Mouse (Mus musculus) brain, embryonic 18.5 days (tissue): ENCODE results near the gene H2-Eb1.

Experiments used
- DNase-seq: peaks from one replicate; pipeline ENCODE4 v3.0.0-alpha.2; 2012; ENCODE audit warnings: low read depth, low spot score

Gene H2-Eb1

DNA sequence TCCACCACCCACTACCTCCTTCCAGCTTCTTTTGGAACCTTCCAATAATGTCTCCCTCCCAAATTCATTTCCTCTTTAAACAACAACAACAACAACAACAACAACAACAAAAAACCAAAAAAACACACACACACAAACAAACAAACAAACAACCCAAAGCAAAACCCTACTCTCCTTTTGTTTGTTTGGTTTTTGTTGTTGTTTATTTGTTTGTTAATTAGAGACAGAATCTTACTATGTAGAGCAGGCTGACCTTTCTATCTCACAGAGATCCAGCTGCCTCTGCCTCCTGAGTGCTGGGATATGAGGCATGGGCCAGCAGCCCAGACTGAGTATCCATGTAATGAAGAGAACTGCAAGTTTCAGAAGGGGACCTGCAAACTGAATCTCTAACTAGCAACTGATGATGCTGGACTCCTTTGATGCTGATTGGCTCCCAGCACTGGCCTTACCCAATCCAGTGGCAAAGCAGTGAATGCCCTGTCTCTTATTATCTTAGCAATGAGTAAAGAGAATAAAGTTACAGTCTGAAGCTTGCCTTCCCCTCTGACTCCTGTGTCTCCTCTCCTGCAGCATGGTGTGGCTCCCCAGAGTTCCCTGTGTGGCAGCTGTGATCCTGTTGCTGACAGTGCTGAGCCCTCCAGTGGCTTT is at the start of gene H2-Eb1:
TSS of gene H2-Eb1 (plus strand) at position 488 of the 651 bp plus-strand sequence.
- DNase-seq: peak; percentile 78

DNA sequence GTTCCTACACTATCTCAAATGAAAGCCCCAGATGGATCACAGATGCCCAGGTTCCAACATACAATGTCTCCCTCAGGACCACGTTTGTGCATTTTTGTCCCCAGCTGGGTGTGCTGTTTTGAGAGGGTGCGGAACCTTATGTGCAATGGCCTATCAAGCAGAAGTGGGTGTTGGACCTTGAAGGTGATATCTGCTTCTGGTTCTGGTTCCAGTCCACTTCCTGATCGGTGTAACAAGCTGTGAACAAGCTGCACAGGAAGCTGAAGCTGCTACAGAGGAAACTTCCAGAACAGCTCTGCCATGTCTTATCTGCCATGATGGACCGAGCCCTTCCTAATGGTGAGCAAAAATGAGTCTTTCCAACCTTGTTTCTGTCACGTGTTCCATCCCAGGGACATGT is 49.2 kb upstream of the H2-Eb1 start:
- no peak for DNase-seq

DNA sequence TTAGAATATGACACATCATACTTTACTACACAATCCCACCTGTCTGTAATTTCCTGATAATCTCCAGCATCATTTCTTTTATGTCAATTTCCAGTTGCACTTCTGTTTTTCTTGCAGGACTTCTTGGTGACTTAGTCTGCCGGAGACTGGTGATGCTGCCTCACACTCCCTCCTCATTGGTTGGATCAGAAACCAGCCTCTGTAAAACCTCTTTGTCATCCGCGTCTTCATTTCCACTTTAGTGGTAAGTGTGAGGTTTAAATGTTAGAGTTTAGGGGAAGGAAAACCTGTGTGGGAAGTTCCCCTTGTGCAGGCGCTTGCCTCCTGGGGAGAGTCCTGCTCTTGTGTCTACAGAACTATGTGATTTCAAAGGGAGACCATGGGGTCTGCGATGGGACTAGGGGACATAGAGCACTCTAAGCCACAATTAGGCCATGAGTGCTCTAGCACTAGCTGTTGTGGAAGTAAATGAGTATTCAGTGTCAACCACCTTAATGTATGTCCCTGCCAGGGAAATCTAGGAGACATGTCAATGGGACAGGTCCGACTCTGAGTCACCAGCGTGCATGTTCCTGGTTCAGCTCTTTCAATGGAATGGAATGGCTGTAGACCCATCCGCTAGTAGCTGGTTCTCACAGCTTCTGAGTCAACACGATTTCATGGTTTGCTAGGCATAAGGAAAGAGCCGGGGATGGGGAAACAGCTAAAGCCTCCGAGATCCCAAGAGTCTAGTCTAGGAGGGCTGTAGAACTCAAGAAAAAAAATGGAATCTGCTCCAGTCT is 47.9 kb upstream of the H2-Eb1 start, which contains the start of gene H2-Ab1:
TSS of gene H2-Ab1 (plus strand) at position 96 of the 782 bp plus-strand sequence.
- DNase-seq: no peak

DNA sequence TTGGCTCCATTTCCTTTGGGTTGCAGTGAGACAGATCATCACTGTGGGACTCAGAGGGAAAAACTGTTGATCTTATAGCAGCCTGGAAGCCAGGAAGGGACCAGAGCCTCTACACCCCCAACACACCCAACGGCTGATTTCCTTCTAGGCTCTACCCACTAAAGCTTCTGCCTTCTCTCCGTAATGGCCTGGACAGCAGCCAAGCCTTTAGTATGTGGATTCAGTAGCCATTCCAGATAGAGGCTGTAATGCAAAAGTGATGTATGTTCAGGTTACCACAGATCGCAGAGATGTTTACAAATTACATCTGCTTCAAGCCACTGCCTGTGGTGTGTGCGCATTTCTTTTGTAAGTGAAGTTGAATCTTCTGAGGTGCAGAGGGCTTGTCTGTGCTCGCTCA is 45.1 kb upstream of the H2-Eb1 start:
- DNase-seq: no peak

DNA sequence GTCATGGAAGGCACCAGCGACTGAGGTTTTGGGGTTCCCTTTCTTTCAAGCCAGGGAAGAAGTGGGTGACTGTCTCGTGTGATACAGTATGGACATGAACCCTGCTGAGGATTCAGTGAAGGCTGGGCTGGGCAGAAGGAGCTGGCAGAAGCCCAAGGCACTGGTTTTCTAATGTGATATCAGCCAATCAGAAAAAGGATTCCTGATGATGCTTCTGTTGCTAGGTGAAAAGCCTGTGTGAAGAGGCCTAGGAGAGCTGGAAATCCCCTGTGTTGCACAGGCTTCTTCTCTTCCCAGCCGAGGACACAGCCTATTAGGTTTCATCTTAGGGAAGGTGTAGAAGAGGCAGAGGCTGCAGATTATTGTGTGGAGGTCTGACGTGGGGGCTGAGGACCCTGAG is 44.2 kb upstream of the H2-Eb1 start:
- DNase-seq: no peak

DNA sequence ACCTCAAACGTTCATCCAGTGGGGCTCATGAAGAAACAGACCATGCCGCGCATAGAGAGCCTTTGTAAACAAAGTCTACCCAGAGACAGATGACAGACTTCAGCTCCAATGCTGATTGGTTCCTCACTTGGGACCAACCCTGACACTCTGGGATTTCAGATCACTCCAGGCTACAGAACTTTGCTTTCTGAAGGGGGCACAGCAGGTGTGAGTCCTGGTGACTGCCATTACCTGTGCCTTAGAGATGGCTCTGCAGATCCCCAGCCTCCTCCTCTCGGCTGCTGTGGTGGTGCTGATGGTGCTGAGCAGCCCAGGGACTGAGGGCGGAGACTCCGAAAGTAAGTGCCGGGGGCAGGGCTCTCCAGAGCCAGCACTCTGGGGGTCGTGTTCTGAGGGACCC is 42.6 kb upstream of the H2-Eb1 start:
- peak; percentile 68 for DNase-seq

DNA sequence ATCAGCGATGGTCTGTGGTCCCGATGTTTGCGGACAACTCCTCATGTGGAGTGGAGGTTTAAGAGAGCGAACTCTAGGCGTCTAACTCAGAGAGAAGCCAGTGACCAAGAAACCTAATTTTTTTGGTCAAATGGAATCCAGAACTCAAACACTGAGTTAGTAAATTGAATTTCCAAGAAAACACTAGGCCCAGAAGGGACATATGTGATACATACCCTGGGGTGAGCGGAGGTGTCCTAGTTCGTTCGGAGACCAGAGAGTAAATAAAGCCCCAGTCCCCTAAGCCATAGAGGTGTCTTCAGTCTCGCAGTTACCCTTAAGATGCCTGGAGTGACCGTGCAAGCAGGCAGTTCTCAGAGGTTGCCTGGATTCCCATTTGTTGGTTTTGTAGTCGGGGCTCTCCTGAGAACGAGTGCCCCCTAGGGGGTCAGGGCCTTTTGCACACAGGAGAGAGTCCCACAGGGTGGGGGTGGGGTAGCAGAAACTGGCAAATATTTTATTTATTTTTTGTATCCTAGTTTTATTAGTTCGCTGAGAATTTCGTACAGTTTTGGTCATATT is 41.8 kb upstream of the H2-Eb1 start:
- no peak for DNase-seq

DNA sequence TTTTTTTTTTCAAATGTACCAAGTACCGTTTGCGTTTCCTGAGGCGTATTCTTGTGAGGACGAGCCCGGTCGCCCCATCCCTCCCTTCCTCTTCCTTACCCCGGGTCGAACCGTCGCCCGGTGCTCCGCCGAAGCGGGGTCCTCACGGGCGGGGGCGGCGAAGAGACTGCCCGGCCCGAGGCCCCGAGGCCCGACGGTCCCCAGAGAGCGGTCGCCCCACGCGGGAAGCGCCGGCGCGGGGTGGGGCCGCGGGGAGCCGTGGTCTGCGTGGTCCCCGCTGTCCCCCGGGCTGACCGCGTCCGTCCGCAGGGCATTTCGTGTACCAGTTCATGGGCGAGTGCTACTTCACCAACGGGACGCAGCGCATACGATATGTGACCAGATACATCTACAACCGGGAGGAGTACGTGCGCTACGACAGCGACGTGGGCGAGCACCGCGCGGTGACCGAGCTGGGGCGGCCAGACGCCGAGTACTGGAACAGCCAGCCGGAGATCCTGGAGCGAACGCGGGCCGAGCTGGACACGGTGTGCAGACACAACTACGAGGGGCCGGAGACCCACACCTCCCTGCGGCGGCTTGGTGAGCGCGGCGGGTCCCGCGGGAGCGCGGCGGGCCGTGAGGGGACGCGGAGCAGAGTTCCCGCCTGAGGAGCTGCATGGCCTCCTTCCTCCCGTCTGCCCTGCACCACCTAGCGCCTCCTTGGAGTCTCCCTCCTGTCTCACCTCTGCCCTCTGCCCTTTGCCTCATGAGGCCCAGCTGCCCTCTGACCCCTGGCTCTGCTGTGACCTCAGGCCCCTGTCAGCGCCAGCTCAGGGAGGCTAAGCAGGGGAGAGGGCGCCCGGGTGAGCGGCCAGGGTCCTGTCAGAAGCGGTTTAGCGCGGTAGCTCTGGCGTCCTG is 41.0 kb upstream of the H2-Eb1 start:
- DNase-seq: no peak

DNA sequence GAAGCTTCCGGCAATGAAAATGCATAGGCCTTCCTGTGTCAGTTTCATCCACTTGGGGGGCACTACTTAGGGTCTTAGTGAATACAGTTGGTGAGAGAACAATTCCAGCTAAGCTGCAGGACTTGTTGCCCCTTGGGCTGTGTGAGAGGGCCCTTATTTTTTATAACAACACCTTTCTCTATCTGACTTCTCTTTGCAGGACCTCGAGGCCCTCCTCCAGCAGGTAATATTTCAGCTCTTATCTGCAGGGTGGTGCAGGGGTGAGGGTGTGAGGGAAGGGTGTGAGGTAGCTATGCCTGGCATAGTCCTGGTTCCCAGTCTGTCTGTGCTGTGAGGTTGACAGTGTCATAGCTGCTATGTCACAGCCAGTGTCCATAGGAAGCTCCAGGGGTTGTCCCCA is 37.4 kb upstream of the H2-Eb1 start:
- no peak for DNase-seq

DNA sequence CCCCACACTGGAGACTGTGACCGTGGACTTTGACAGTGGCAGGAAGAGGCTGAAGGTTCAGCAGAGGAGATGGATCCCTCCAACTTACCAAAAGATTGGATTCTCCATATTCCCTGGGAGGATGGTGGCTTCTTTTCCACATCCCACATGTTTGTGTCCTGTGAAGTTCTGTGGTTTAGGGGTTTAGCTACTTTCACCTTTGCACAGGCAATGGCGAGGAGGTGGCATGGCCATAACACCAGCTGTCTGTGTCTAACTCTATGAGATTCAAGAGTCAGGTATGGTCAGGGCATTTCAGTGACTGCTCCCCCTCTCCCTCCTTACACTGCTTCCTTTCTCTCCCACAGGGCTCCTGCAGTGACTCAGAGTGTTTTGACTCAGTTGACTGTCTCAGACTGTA is 36.9 kb upstream of the H2-Eb1 start:
- DNase-seq: no peak

DNA sequence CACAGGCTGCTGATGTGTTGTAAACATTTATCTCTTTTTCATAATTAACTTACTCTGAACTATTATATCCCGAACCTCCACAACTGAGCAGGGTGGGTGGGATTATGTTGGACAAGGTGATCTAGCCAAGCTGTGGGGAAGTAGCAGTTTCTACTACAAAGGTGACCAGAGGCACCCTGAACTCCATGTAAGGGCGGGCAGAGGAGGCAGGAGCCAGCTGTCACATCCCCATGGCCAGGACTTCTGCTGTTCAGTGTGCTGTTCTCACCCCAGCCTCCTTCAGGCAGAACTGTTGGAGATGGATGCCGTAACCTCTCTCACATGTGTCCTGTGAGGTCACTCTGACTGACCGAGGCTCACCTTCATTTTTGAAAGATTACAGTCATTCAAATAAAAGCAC is 35.9 kb upstream of the H2-Eb1 start:
- DNase-seq: no peak

DNA sequence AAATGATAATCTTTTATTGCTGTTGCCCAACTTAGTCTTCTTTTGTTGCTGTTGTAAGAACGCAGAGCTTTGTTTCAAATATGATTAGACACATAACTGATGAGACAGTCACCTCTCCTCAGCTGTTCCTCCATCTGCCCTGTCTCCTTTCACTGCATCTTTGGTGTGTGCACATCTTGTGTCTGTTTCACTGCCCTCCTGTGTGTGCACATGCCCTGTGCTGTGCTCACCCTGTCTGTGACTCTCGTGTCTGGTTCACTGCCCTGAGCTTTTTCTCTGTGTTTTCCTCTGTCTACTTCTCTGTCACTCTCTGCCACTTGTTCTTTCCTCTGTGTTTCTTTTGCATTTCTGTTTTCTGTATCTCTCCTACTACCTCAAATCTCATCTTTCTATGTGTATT is 35.4 kb upstream of the H2-Eb1 start:
- DNase-seq: no peak

DNA sequence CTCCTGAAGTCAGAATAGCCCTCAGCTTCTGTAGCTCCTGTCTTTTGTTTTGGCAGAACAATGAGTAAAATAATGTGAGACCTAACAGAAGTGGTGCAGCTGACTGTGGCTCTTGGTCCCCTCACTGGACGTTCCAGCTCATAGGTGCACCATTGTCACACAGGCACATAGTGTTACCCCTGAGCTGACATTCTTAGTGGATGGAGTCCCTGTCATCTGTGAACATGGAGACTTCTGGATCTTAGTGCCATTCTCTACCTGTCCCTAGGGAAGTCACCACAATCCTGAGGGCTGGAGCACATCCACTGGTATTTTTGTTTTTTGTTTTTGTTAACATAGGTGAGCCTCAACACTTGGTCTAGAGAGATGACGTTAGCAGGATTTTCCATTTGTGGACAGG is 34.7 kb upstream of the H2-Eb1 start:
- no peak for DNase-seq

DNA sequence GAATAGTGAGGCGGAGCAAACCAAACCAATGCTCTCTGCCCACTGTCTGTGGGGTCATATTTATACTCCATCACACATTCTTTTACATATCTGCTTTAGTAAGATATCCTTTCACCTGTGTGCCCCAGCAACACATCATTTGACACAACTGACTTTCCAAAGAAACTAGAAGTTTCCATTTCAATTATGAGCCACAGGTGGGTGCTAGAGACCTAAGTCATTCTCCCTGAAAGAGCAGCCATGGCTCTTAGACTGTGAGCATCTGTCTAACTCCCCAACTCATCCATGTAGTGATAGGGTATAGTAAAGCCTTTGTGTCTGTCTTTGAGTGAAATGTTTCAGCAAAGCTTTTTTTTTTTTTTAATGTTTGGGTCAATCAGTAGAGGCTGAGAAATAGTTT is 33.6 kb upstream of the H2-Eb1 start:
- DNase-seq: no peak

DNA sequence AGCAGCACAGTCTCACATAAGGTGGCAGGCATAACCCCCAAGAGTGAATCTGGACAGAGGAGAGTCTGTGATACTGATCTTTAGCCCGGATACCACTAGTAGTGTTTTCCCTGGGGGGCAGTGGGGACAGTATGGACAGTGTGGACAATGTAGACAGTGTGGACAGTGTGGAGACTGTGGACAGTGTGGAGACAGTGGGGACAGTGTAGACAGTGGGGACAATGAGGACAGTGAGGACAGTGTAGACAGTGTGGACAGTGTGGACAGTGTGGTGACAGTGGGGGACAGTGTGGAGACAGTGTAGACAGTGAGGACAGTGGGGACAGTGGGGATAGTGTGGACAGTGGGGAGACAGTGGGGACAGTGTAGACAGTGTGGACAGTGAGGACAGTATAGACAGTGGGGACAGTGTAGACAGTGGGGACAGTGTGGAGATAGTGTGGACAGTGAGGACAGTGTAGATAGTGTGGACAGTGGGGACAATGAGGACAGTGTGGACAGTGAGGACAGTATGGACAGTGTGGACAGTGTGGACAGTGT is 25.1 kb upstream of the H2-Eb1 start:
- no peak for DNase-seq

DNA sequence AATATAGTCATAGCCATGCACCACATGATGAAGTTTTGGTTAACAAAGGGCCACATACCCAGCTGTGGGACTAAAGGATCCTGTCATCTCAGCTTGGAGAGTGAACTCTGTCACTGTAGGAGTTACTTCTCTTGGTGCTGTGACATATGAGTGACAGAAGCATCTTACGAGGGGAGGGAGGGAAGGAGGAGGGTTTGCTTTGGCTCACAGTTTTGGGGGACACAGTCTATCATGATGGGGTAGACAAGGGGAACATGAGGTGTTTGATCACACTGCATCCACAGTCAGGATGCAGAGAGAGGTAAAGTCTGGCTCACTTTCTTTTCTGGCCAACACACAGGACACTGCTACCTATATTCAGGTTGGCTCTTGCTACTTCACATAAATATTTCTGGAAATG is 23.8 kb upstream of the H2-Eb1 start:
- DNase-seq: no peak

DNA sequence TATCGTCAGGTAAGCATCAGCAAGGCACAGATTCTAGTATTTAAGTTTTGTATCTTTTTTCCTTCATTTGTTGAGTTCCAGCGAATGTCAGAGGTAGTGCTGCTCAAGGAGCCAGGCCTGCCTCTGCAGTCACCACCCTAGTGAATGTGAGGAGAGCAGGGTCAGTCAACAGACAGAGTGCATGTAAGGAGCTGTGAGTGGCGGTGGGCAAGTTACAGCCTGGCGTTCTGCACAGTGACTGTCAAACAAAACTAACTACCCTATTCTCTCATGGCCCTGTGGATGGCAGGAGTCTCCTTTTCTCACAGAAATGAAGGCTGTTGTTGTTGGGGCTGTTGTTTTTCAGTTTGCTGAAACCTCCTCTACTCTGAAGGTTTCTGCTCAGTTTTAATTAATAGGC is 20.3 kb upstream of the H2-Eb1 start:
- no peak for DNase-seq

DNA sequence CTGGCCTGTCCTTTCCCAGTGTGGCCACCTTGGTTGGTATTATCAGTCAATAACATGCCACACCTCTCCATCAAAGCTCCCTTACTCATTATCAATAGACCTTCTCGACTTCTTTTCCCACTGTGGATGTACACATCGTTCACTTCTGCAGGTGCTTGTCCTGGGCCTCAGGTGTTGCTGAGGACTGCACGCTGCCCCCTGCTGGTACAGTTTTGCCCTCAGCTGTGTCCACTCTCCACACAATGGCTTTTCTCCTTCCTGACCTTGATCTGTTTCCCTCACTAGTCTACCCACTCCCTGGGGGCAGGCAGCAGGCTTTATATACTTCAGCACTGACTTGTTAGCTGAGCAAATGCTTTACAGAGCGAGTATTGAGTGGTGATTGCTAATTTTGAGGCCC is 19.8 kb upstream of the H2-Eb1 start:
- no peak for DNase-seq

DNA sequence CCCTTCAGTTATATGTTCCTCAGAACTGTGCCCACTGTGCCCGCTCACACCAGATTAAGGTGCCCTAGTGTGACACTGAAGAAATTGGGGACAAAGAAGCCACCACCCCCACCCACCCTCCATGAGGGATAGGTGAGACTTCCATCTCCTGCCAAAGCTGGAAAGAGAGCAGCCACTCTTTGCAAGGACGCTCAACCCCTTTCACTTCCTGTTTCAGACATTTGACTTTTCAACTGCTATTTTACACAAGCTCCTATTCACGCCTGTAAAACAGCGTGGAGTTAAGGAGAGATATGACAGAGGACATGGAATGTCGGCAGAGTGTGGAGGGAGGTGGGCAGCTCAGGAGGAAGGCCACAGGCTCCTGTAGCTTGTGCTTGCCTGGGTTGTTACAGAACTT is 19.2 kb upstream of the H2-Eb1 start:
- DNase-seq: no peak

DNA sequence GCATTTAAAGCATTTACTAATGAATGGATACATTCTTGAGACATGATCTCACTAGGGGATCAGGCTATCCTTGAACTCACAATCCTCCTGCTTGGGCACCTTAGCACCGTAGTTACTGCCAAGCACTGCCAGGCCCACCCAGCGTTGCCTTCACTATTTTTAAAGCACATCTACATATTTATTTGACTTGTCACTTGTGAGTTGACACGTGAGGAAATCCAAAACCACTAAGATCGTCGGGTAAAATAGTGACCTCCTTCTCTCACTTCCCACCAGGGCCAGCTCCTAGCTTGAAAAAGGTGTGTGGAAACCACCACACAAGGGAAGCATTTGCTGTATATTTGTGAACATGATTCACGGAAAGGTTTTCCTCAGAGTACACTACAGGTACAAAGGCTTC is 18.7 kb upstream of the H2-Eb1 start:
- no peak for DNase-seq

DNA sequence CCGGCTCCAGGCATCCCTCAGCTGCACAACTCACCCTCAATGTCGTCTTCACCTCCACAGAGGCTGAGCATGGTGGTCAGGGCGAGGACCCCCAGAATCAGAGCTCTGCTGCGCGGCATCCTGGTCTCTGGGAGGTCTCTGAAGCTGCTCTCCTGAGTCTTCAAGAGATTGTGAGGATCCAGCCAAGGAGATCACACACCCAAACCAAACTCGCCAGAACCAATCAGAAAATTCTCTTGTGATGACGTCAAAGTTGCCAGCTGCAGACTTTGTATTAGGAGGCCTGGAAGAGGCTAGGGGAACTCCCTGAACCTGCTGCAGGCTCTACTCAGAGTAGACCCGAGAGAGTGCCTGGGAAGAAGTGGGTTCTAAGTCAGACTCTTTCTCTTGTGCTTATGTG is 18.0 kb upstream of the H2-Eb1 start, which contains the start of gene H2-Aa:
TSS of gene H2-Aa (minus strand) at position 176 of the 400 bp plus-strand sequence.
- no peak for DNase-seq

DNA sequence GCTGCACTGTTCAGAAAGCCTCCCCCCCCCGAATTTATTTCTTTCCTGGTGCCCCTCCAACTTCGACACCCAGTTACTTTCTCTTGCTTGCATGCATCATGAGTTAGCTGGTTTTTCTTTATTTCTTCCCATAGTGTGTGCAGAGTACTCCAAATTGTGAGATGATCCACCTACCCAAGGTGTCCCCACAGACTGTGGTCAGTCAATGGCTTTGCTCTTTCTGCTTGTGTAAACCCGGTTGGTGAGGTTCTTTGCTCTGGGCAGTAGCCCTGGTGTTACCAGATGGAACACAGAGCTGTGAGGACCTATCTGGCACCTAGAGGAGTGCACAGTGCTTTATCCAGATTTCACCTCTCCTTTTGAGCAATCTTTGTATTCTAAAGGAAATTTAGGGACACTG is 17.5 kb upstream of the H2-Eb1 start:
- DNase-seq: no peak
